Mouse (Mus musculus): ENCODE data around the gene Mgat5. TPM values are rescaled to one million over a fixed set of nuclear protein-coding genes. Genes with fewer than 3 reads are reported as not detected.

The Mgat5 gene
- polyA plus RNA-seq, 1 experiment: 11.4 TPM

GRCm38 (mm10) chr1:127459015-127459451, 254.2 kb downstream of the Mgat5 start:
- Histone ChIP-seq H3K36me3 (ENCODE audit: control insufficient read depth, insufficient read depth, low read length) (peaks cover 30% of the 10 kb centered on the region), H3K4me3 (ENCODE audit: low read depth, low read length) (no peak overlapping the region), H3K27me3 (ENCODE audit: control insufficient read depth, insufficient read depth, low read length) (no peaks in the 10 kb centered on the region), H3K27ac (ENCODE audit: insufficient read depth, low read depth, low read length) (no peak overlapping the region), H3K4me1 (ENCODE audit: control insufficient read depth, insufficient read depth, insufficient read length, low read length) (peaks cover 3% of the 10 kb centered on the region; the same call in 1 of the 2 replicates)
- TF ChIP-seq POLR2A (IDR thresholded peaks at IDR 0.05; ENCODE audit: low read depth, low read length) (no peak), CTCF (IDR thresholded peaks at IDR 0.05; ENCODE audit: extremely low read depth, insufficient read length, insufficient replicate concordance, low read depth, low read length) (peak; percentile 71; the same call in 1 of the 2 replicates)
- WGBS: 15% methylated on average over 6 of the region's 6 CpGs

- Histone ChIP-seq H3K4me3 (ENCODE audit: low read depth, low read length) (no peak overlapping the region), H3K36me3 (ENCODE audit: control insufficient read depth, insufficient read depth, low read length) (peaks cover 30% of the 10 kb centered on the region), H3K27me3 (ENCODE audit: control insufficient read depth, insufficient read depth, low read length) (no peaks in the 10 kb centered on the region), H3K27ac (ENCODE audit: insufficient read depth, low read depth, low read length) (no peak overlapping the region), H3K4me1 (ENCODE audit: control insufficient read depth, insufficient read depth, insufficient read length, low read length) (peaks cover 3% of the 10 kb centered on the region; the same call in 1 of the 2 replicates)
- no peak for TF ChIP-seq POLR2A (IDR thresholded peaks at IDR 0.05; ENCODE audit: low read depth, low read length)
- no peak for TF ChIP-seq CTCF (IDR thresholded peaks at IDR 0.05; ENCODE audit: extremely low read depth, insufficient read length, insufficient replicate concordance, low read depth, low read length)
- 86% methylated on average over 7 of the region's 7 CpGs for WGBS
Observed at GRCm38 (mm10) chr1:127459576-127459975, 254.8 kb downstream of the Mgat5 start.

GRCm38 (mm10) chr1:127461017-127461416, 256.2 kb downstream of the Mgat5 start:
- TF ChIP-seq CTCF (IDR thresholded peaks at IDR 0.05; ENCODE audit: extremely low read depth, insufficient read length, insufficient replicate concordance, low read depth, low read length) (no peak), POLR2A (IDR thresholded peaks at IDR 0.05; ENCODE audit: low read depth, low read length) (no peak)
- Histone ChIP-seq H3K27ac (ENCODE audit: insufficient read depth, low read depth, low read length) (no peak overlapping the region), H3K27me3 (ENCODE audit: control insufficient read depth, insufficient read depth, low read length) (no peaks in the 10 kb centered on the region), H3K4me1 (ENCODE audit: control insufficient read depth, insufficient read depth, insufficient read length, low read length) (peaks cover 3% of the 10 kb centered on the region; the same call in 1 of the 2 replicates), H3K4me3 (ENCODE audit: low read depth, low read length) (no peak overlapping the region), H3K36me3 (ENCODE audit: control insufficient read depth, insufficient read depth, low read length) (peaks cover 30% of the 10 kb centered on the region)
- 89% methylated on average over 9 of the region's 9 CpGs for WGBS

- no peak overlapping the region for H3K4me3 ChIP-seq (ENCODE audit: low read depth, low read length)
- 79% methylated on average over 6 of the region's 6 CpGs for WGBS
- no peak for TF ChIP-seq CTCF (IDR thresholded peaks at IDR 0.05; ENCODE audit: extremely low read depth, insufficient read length, insufficient replicate concordance, low read depth, low read length)
- no peak overlapping the region for H3K27ac ChIP-seq (ENCODE audit: insufficient read depth, low read depth, low read length)
- H3K36me3 ChIP-seq (ENCODE audit: control insufficient read depth, insufficient read depth, low read length): peaks cover 38% of the 10 kb centered on the region
- H3K4me1 ChIP-seq (ENCODE audit: control insufficient read depth, insufficient read depth, insufficient read length, low read length): no peaks in the 10 kb centered on the region
- H3K27me3 ChIP-seq (ENCODE audit: control insufficient read depth, insufficient read depth, low read length): no peaks in the 10 kb centered on the region
Observed at GRCm38 (mm10) chr1:127464041-127464440, 259.2 kb downstream of the Mgat5 start.

GRCm38 (mm10) chr1:127465292-127465691, 260.5 kb downstream of the Mgat5 start:
- peaks cover 35% of the 10 kb centered on the region for H3K36me3 ChIP-seq (ENCODE audit: control insufficient read depth, insufficient read depth, low read length)
- no peak overlapping the region for H3K27ac ChIP-seq (ENCODE audit: insufficient read depth, low read depth, low read length)
- TF ChIP-seq CTCF (IDR thresholded peaks at IDR 0.05; ENCODE audit: extremely low read depth, insufficient read length, insufficient replicate concordance, low read depth, low read length): no peak
- H3K4me3 ChIP-seq (ENCODE audit: low read depth, low read length): no peak overlapping the region
- H3K4me1 ChIP-seq (ENCODE audit: control insufficient read depth, insufficient read depth, insufficient read length, low read length): no peaks in the 10 kb centered on the region
- WGBS: 76% methylated on average over 6 of the region's 6 CpGs
- H3K27me3 ChIP-seq (ENCODE audit: control insufficient read depth, insufficient read depth, low read length): no peaks in the 10 kb centered on the region

GRCm38 (mm10) chr1:127467238-127467637, 262.4 kb downstream of the Mgat5 start:
- Histone ChIP-seq H3K27ac (ENCODE audit: insufficient read depth, low read depth, low read length) (no peak overlapping the region), H3K4me3 (ENCODE audit: low read depth, low read length) (no peak overlapping the region), H3K36me3 (ENCODE audit: control insufficient read depth, insufficient read depth, low read length) (peaks cover 39% of the 10 kb centered on the region), H3K4me1 (ENCODE audit: control insufficient read depth, insufficient read depth, insufficient read length, low read length) (no peaks in the 10 kb centered on the region), H3K27me3 (ENCODE audit: control insufficient read depth, insufficient read depth, low read length) (no peaks in the 10 kb centered on the region)
- TF ChIP-seq CTCF (IDR thresholded peaks at IDR 0.05; ENCODE audit: extremely low read depth, insufficient read length, insufficient replicate concordance, low read depth, low read length) (no peak), POLR2A (IDR thresholded peaks at IDR 0.05; ENCODE audit: low read depth, low read length) (no peak)
- WGBS: 97% methylated on average over 5 of the region's 5 CpGs

- Histone ChIP-seq H3K4me3 (ENCODE audit: low read depth, low read length) (no peak overlapping the region), H3K36me3 (ENCODE audit: control insufficient read depth, insufficient read depth, low read length) (peaks cover 55% of the 10 kb centered on the region), H3K4me1 (ENCODE audit: control insufficient read depth, insufficient read depth, insufficient read length, low read length) (no peaks in the 10 kb centered on the region), H3K27me3 (ENCODE audit: control insufficient read depth, insufficient read depth, low read length) (no peaks in the 10 kb centered on the region), H3K27ac (ENCODE audit: insufficient read depth, low read depth, low read length) (no peak overlapping the region)
- 82% methylated on average over 4 of the region's 4 CpGs for WGBS
- TF ChIP-seq CTCF (IDR thresholded peaks at IDR 0.05; ENCODE audit: extremely low read depth, insufficient read length, insufficient replicate concordance, low read depth, low read length) (no peak), POLR2A (IDR thresholded peaks at IDR 0.05; ENCODE audit: low read depth, low read length) (no peak)
Observed at GRCm38 (mm10) chr1:127470175-127470574, 265.4 kb downstream of the Mgat5 start.

Data from small intestine, adult 2 months (tissue).